Mouse (Mus musculus): Measurements from ENCODE around the gene Uvrag. TPM values are rescaled to one million over a fixed set of nuclear protein-coding genes. Genes with fewer than 3 reads are reported as not detected.

Uvrag gene
- polyA plus RNA-seq, 1 experiment = 40.2 TPM

DNA sequence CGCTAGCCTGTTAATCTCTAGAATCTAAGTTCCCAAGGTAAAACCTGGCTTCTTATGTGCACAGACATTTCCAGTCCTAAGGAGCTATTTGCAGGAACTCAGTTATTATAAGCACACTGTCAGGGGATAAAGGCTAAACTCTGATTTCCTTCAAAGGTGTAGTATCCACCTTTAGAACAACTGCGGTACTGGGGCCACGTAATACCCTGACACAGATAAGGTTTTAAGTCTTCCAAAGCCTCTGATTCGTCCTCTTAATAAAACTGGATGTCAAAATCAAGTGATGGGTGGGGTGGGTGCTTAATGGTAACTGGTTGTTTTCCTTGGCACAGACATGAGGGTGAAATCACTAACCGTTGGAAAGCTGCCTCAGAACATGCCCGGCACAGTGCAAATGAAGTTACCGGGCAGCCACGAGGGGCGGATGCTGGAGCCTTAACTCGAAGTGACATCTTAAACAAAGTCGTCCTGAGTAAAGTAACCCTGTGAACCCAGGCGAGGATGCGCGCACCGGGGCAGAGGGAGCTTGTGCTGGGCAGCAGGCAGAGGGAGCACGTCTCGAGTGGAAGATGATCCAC is 83.8 kb downstream of the Uvrag start:
- Histone ChIP-seq H3K4me3 (ENCODE audit: insufficient read depth, low read length) (no peak overlapping the region), H3K4me1 (ENCODE audit: control insufficient read depth, insufficient read depth, low read length) (peaks cover 8% of the 10 kb centered on the region), H3K27ac (ENCODE audit: insufficient read depth, low read length) (no peak overlapping the region)
- no peak for TF ChIP-seq POLR2A (IDR thresholded peaks at IDR 0.05; ENCODE audit: low read depth, low read length)
- TF ChIP-seq CTCF (IDR thresholded peaks at IDR 0.05; ENCODE audit: borderline replicate concordance, insufficient read depth, low read length) = no peak

DNA sequence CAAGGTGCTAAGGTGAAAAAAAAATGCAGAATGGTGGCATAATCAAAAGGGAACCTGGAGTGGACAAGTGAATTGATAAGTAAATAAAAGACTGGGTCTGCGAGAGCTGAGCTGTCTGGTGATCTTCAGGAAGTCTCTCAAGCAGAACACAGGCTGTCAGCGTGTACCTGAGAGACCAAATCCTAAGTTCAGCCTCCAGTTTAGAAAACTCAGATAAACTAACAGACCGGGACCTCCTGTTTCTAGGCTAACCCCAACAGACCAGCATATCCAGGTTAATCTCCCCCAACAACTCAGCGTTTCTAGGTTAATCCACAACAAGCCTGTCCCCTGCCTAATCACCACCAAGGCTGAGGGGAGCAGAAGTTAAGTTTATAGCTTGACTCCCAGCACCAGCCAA is 87.3 kb downstream of the Uvrag start:
- no peaks in the 10 kb centered on the region; the same call in 1 of the 2 replicates for H3K4me1 ChIP-seq (ENCODE audit: control insufficient read depth, insufficient read depth, low read length)
- no peak for TF ChIP-seq CTCF (IDR thresholded peaks at IDR 0.05; ENCODE audit: borderline replicate concordance, insufficient read depth, low read length)
- no peak for TF ChIP-seq POLR2A (IDR thresholded peaks at IDR 0.05; ENCODE audit: low read depth, low read length)
- no peak overlapping the region for H3K4me3 ChIP-seq (ENCODE audit: insufficient read depth, low read length)
- H3K27ac ChIP-seq (ENCODE audit: insufficient read depth, low read length) = no peak overlapping the region

DNA sequence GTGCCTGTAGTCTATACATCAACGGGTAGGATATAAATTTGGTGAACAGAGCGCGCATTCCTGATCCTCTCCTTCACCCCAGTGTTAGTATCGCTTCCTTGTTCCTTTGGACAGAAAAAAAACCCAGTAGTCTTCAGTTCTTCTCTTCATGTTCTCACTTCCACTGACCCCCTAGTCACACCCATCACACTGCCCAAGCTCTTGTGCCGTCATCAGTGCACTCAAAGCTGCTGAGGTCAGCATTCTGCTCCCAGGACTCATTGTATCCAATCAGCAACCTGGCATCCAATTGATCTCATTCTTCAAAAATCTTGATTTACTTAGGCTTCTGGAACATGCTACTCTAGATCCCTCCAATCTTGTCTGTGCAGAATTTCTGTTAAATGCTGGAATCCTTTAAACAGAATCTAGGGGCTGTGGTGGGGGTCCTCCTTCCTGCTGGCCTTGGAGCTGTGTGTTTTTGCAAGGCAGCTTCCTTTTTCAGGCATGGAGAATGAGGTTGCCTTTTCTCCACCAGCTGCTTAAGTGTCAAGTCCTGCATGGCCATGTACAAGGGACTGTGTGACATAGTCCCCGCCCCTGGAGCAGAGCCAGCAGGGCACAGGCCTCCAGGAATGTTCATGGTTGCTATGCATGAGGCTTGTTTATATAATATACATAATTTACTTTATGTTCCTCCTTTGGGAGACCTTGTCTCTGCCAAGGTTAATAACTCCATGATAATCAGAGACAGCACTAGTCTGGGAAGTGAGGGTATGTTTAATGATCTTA is 88.3 kb downstream of the Uvrag start:
- Histone ChIP-seq H3K4me3 (ENCODE audit: insufficient read depth, low read length) (no peak overlapping the region), H3K27ac (ENCODE audit: insufficient read depth, low read length) (no peak overlapping the region), H3K4me1 (ENCODE audit: control insufficient read depth, insufficient read depth, low read length) (no peaks in the 10 kb centered on the region; the same call in 1 of the 2 replicates)
- no peak for TF ChIP-seq POLR2A (IDR thresholded peaks at IDR 0.05; ENCODE audit: low read depth, low read length)
- TF ChIP-seq CTCF (IDR thresholded peaks at IDR 0.05; ENCODE audit: borderline replicate concordance, insufficient read depth, low read length) = no peak

DNA sequence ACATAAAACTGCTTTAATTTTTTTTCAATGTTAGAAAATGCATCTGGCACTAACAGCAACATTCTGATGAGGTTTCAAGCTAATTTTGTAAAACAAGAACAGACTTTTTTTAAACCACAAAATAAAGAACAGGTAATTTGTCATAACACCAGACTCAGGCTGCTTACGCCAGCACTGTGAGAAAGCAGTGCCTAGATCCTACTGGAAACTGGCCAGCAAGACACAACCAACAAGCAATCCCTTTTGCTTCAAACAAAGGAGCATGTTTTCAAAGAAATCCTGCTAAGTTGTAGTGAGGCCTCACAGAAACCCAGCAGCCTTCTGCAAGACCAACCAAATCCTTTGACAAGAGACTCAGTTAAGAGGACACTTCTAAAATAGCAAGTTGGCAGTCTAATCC is 90.1 kb downstream of the Uvrag start:
- H3K4me3 ChIP-seq (ENCODE audit: insufficient read depth, low read length) = no peak overlapping the region
- H3K27ac ChIP-seq (ENCODE audit: insufficient read depth, low read length) = no peak overlapping the region
- H3K4me1 ChIP-seq (ENCODE audit: control insufficient read depth, insufficient read depth, low read length) = peaks cover 8% of the 10 kb centered on the region; the same call in 1 of the 2 replicates
- TF ChIP-seq POLR2A (IDR thresholded peaks at IDR 0.05; ENCODE audit: low read depth, low read length) (no peak), CTCF (IDR thresholded peaks at IDR 0.05; ENCODE audit: borderline replicate concordance, insufficient read depth, low read length) (no peak)

DNA sequence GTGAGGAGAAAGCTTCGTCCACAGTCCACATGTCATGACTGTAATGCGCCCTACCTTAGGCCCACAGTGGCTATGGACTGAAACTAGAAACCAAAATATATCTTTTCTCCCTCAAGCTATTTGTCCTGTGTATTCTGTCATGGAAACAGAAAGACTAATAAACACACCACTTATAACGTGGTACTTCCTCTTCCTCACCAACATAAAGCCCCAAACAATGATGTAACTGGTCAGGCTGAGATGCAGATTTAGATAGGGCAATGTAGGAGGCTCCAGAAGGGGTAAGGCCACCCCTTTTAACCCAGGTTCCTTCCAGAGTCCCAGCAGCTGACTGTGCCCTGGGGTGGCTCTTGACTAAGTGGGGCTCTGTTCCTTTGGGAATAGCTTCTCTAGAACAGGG is 91.0 kb downstream of the Uvrag start:
- TF ChIP-seq CTCF (IDR thresholded peaks at IDR 0.05; ENCODE audit: borderline replicate concordance, insufficient read depth, low read length) (no peak), POLR2A (IDR thresholded peaks at IDR 0.05; ENCODE audit: low read depth, low read length) (no peak)

DNA sequence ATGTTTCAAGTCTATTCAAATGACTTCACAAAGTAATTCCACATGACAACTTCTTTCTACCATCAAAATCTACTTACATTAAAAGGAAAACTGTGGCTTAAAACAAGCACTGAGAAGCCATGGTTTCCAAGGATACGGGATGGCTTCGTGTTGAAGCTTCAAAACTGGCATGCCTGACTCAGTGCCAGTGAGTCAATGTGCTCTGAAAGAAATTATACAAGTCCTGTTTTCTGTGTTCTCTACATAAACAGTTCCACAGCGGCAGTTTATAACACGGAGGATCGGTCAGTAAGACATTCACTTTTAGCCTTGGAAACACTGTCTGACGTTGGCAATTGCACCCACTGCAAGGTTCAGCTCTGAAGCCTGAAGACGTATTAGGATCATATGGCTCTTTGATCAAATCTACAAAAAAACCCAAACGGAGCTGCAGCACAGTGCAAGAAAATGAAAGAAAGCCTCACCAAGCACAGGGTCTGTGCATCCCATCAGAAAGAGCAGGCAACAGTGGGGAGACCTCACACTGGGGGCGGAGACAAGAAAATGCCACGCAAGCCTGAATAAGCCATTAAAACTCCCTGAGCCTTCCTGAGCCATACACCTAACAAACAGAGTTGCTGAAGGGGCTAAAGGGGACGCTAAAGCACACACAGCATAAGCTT is 94.3 kb downstream of the Uvrag start:
- Histone ChIP-seq H3K4me3 (ENCODE audit: insufficient read depth, low read length) (no peak overlapping the region), H3K27ac (ENCODE audit: insufficient read depth, low read length) (peak overlapping the region; percentile 34)
- TF ChIP-seq CTCF (IDR thresholded peaks at IDR 0.05; ENCODE audit: borderline replicate concordance, insufficient read depth, low read length) (no peak), POLR2A (IDR thresholded peaks at IDR 0.05; ENCODE audit: low read depth, low read length) (no peak)

More for the DNA sequence above, 91.0 kb downstream of the Uvrag start:
- Histone ChIP-seq H3K4me3 (ENCODE audit: insufficient read depth, low read length) (no peak overlapping the region), H3K4me1 (ENCODE audit: control insufficient read depth, insufficient read depth, low read length) (peaks cover 8% of the 10 kb centered on the region; the same call in 1 of the 2 replicates), H3K27ac (ENCODE audit: insufficient read depth, low read length) (no peak overlapping the region)

DNA sequence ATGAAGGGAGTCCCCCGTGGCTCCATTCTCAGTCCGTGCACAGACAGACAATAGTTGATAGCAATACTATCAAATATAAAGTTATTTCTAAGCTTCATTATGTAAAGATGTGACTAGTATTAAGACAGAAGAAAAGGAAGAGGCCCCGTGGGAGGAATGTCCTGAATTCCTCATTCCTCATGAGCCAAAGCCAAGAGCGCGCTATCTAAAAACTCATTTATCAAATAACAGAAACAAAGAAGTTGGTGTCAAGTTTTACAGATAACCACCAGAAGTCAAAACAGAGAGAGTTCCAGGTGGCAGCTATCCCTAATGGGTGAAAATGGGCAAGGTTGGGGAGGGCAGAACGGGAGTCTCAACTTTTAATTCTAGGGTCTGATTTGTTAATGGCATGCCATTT is 95.4 kb downstream of the Uvrag start:
- Histone ChIP-seq H3K4me3 (ENCODE audit: insufficient read depth, low read length) (no peak overlapping the region), H3K4me1 (ENCODE audit: control insufficient read depth, insufficient read depth, low read length) (peaks cover 8% of the 10 kb centered on the region; the same call in 1 of the 2 replicates), H3K27ac (ENCODE audit: insufficient read depth, low read length) (no peak overlapping the region)
- no peak for TF ChIP-seq POLR2A (IDR thresholded peaks at IDR 0.05; ENCODE audit: low read depth, low read length)
- TF ChIP-seq CTCF (IDR thresholded peaks at IDR 0.05; ENCODE audit: borderline replicate concordance, insufficient read depth, low read length) = no peak

More for the DNA sequence above, 94.3 kb downstream of the Uvrag start:
- H3K4me1 ChIP-seq (ENCODE audit: control insufficient read depth, insufficient read depth, low read length) = peaks cover 8% of the 10 kb centered on the region; the same call in 1 of the 2 replicates

DNA sequence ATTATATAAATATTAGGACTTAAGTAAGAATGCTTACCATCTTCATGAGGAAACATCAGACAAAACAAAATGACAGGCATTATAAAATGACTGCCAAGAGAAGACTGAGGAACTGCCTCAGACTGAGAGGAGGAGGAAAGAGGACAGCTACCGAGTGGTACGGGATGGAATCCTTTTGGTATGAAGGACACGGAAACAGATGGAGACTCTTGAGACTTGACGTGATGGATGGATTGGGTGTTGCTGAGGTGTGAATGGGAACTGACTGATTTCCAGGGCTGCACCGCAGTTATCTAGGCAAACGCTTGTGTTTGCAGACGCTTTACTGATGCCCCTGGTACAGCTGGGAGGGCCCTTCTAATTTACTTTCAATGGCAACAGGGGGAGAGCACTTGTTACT is 97.0 kb downstream of the Uvrag start:
- Histone ChIP-seq H3K27ac (ENCODE audit: insufficient read depth, low read length) (no peak overlapping the region), H3K4me1 (ENCODE audit: control insufficient read depth, insufficient read depth, low read length) (peaks cover 8% of the 10 kb centered on the region; the same call in 1 of the 2 replicates), H3K4me3 (ENCODE audit: insufficient read depth, low read length) (no peak overlapping the region)
- no peak for TF ChIP-seq POLR2A (IDR thresholded peaks at IDR 0.05; ENCODE audit: low read depth, low read length)
- TF ChIP-seq CTCF (IDR thresholded peaks at IDR 0.05; ENCODE audit: borderline replicate concordance, insufficient read depth, low read length) = no peak

DNA sequence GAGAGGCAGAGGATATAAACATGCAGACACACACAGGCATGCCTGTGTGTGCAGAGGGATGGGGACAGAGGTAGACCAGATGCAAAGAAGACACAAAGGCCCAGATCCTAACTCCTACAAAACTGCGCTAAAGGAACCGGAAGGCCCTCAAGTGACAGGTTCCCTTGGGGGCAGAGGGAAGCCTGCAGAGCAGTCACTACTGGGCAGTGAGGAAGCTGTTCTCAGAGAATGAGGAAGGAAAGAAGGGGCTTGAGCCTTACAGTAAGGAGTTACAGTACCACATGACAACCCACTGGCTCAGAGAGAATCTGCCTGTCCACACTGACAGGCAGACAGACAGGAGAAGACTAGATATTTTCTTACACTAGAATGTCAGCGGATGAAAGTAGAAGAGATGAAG is 97.6 kb downstream of the Uvrag start:
- H3K4me3 ChIP-seq (ENCODE audit: insufficient read depth, low read length) = no peak overlapping the region
- H3K4me1 ChIP-seq (ENCODE audit: control insufficient read depth, insufficient read depth, low read length) = peaks cover 8% of the 10 kb centered on the region; the same call in 1 of the 2 replicates
- TF ChIP-seq CTCF (IDR thresholded peaks at IDR 0.05; ENCODE audit: borderline replicate concordance, insufficient read depth, low read length) (no peak), POLR2A (IDR thresholded peaks at IDR 0.05; ENCODE audit: low read depth, low read length) (no peak)
- no peak overlapping the region for H3K27ac ChIP-seq (ENCODE audit: insufficient read depth, low read length)
